Mouse (Mus musculus) lung, adult 2 months (tissue): ENCODE measurements around the gene Rpl35.

Source experiments
- CTCF ChIP-seq: fragments of 200-500 bp; IDR thresholded peaks from 2 replicates; pipeline ENCODE4 v1.5.1; 2011; ENCODE audit warnings: mild to moderate bottlenecking, low read length, control low read depth; ENCODE audit not compliant: insufficient read depth
- POLR2A ChIP-seq: fragments of 200-500 bp; IDR thresholded peaks from 2 replicates; pipeline ENCODE4 v1.6.1; 2011; ENCODE audit warnings: low read depth, mild to moderate bottlenecking, control low read depth, low read length, borderline replicate concordance; ENCODE audit errors: extremely low read depth

DNA sequence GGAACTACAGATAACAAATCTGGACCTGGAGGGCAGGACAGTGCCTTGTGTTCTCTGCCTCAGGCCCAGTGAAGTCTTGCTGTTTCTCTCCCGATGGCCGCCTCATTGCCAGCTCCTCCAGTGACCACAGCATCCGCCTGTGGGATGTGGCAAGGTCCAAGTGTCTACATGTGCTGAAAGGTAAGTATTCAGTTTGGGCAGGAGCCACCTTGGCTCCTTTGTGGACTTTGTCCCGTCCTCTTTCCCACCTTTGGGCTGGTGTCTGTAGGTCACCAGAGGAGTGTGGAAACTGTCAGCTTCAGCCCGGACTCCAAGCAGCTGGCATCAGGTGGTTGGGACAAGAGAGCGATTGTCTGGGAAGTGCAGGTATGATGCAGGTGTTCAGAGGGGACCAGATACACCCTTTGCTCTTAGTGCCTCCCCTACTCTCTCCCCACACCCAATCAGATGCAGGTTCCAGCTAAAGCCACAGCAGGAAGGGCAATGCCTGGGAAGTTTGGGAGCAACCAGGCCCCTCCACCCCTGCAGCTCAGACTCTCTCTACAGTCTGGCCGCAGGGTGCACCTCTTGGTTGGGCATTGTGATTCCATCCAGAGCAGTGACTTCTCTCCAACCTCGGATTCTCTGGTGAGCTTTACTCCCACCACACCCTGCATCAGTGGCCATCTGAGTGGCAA lies 5.4 kb downstream of the Rpl35 start:
- TF ChIP-seq CTCF (no peak), POLR2A (no peak)
